Mouse (Mus musculus): ENCODE data around the gene Hist2h3b. TPM values are rescaled to one million over a fixed set of nuclear protein-coding genes. Genes with fewer than 3 reads are reported as not detected.
A peak's percentile ranks its signal among the peaks of the same experiment; 100 is the strongest.

Hist2h3b gene
- total RNA-seq, 2 experiments from 2014 or later = 2,043 to 3,470 TPM

- peak; percentile 8 for ATAC-seq (replicated peaks; ENCODE audit: low FRiP score, poor library complexity, severe bottlenecking)
These were observed 30.4 kb upstream of the Hist2h3b start for GRCm38 (mm10) chr3:96237904-96238511.

- ATAC-seq (replicated peaks; ENCODE audit: low FRiP score, poor library complexity, severe bottlenecking) = peak; percentile 68
These were observed 29.3 kb upstream of the Hist2h3b start, which contains the start of gene Hist2h3c2 for GRCm38 (mm10) chr3:96238954-96239793. Hist2h3c2 (minus strand) TSS chr3:96239127.

GRCm38 (mm10) chr3:96239949-96240798 lies 28.3 kb upstream of the Hist2h3b start, which contains the start of gene Hist2h2aa2:
Hist2h2aa2 (minus strand) TSS chr3:96240276.
- peak; percentile 53 for ATAC-seq (replicated peaks; ENCODE audit: low FRiP score, poor library complexity, severe bottlenecking)

- no peak for ATAC-seq (replicated peaks; ENCODE audit: low FRiP score, poor library complexity, severe bottlenecking)
These were observed 27.7 kb upstream of the Hist2h3b start for GRCm38 (mm10) chr3:96240799-96241197.

- ATAC-seq (replicated peaks; ENCODE audit: low FRiP score, poor library complexity, severe bottlenecking) = no peak
These were observed 24.4 kb upstream of the Hist2h3b start for GRCm38 (mm10) chr3:96243921-96244572.

GRCm38 (mm10) chr3:96245003-96245886 lies 23.2 kb upstream of the Hist2h3b start, which contains the start of gene Hist2h2aa1:
Hist2h2aa1 (plus strand) TSS chr3:96245497.
- peak; percentile 55 for ATAC-seq (replicated peaks; ENCODE audit: low FRiP score, poor library complexity, severe bottlenecking)

GRCm38 (mm10) chr3:96246018-96246417 lies 22.4 kb upstream of the Hist2h3b start:
- peak; percentile 58 for ATAC-seq (replicated peaks; ENCODE audit: low FRiP score, poor library complexity, severe bottlenecking)

- peak; percentile 67 for ATAC-seq (replicated peaks; ENCODE audit: low FRiP score, poor library complexity, severe bottlenecking)
These were observed 22.0 kb upstream of the Hist2h3b start, which contains the start of gene Hist2h3c1 for GRCm38 (mm10) chr3:96246427-96246856. Hist2h3c1 (plus strand) TSS chr3:96246685.

GRCm38 (mm10) chr3:96247356-96248140 lies 20.9 kb upstream of the Hist2h3b start:
- no peak for ATAC-seq (replicated peaks; ENCODE audit: low FRiP score, poor library complexity, severe bottlenecking)

GRCm38 (mm10) chr3:96248141-96249033 lies 20.1 kb upstream of the Hist2h3b start:
- no peak for ATAC-seq (replicated peaks; ENCODE audit: low FRiP score, poor library complexity, severe bottlenecking)

GRCm38 (mm10) chr3:96249034-96249345 lies 19.5 kb upstream of the Hist2h3b start:
- ATAC-seq (replicated peaks; ENCODE audit: low FRiP score, poor library complexity, severe bottlenecking) = no peak

- ATAC-seq (replicated peaks; ENCODE audit: low FRiP score, poor library complexity, severe bottlenecking) = no peak
These were observed 17.6 kb upstream of the Hist2h3b start for GRCm38 (mm10) chr3:96250890-96251289.

GRCm38 (mm10) chr3:96251787-96252186 lies 16.7 kb upstream of the Hist2h3b start:
- no peak for ATAC-seq (replicated peaks; ENCODE audit: low FRiP score, poor library complexity, severe bottlenecking)

GRCm38 (mm10) chr3:96254683-96255355 lies 13.6 kb upstream of the Hist2h3b start:
- ATAC-seq (replicated peaks; ENCODE audit: low FRiP score, poor library complexity, severe bottlenecking) = peak; percentile 90

- ATAC-seq (replicated peaks; ENCODE audit: low FRiP score, poor library complexity, severe bottlenecking) = no peak
These were observed 12.4 kb upstream of the Hist2h3b start for GRCm38 (mm10) chr3:96255926-96256593.

- no peak for ATAC-seq (replicated peaks; ENCODE audit: low FRiP score, poor library complexity, severe bottlenecking)
These were observed 11.3 kb upstream of the Hist2h3b start for GRCm38 (mm10) chr3:96257190-96257589.
